Mouse (Mus musculus): ENCODE measurements at regions not wholly inside any gene's neighbourhood (a gene's known extent, or its start where the extent isn't known, plus 50 kb on each side); places are given as distances from the start of the nearest gene placed in this dataset.

DNA sequence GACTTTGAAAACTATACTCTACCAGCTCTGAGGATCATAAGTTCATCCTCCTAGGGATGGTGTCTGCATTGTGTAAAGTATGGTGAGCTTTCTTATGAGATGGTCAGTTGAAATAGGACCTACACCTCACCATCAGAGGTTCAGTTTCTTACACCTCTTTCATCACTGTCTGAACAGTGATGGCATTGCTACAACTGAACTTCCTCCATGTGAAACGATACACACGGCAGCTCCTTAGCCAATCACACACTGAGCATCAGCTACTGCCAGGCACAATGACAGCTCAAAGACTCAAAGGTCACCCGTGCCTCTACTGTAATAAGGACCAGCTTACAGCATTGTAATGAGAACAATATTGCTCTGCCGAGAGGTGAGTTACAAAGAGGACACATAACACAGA, 145.0 kb downstream of the Tm2d1 start:
- Histone ChIP-seq H3K9ac (ENCODE audit: low read length) (no peak overlapping the region), H3K4me2 (ENCODE audit: low read length) (no peak overlapping the region), H3K27ac (ENCODE audit: low read depth) (no peak overlapping the region), H3K4me1 (replicated peaks; ENCODE audit: control insufficient read depth, insufficient read depth, low read length) (peaks cover 1% of the 10 kb centered on the region; the same call in 1 of the 2 replicates), H3K36me3 (ENCODE audit: control insufficient read depth, insufficient read depth, low read length) (no peaks in the 10 kb centered on the region), H3K27me3 (replicated peaks; ENCODE audit: control insufficient read depth, insufficient read depth, low read length) (no peaks in the 10 kb centered on the region), H3K4me3 (ENCODE audit: low read depth, low read length) (no peak overlapping the region), H3K9me3 (ENCODE audit: control insufficient read depth, low read length) (no peaks in the 10 kb centered on the region)
- 87% methylated on average over 4 of the region's 4 CpGs for WGBS
- DNase-seq (ENCODE audit: low spot score) (no peak), ATAC-seq (replicated peaks; ENCODE audit: low FRiP score, low TSS enrichment, low read depth) (no peak)

DNA sequence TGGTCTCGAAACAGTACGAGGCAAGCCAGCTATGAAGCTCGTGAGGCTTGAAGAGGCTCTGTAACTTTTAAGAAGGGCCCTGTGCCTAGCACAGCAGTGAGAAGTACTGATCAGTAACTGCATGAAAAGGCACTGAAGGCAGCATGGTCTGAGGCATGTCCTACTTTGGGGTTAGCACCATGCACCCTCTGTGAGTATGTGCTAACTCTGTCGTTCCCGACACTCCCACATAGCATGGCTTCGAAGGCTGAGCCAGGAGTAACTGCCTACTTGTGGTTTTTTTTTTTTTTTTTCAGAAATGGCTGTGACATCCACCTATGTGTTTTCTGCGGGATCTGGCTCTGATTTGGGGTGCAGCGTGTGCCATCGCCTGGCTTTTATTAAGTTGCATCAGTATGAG, 145.6 kb downstream of the Tm2d1 start:
- 90% methylated on average over 9 of the region's 9 CpGs for WGBS
- no peak overlapping the region for H3K4me3 ChIP-seq (ENCODE audit: low read depth, low read length)
- no peaks in the 10 kb centered on the region for H3K27me3 ChIP-seq (replicated peaks; ENCODE audit: control insufficient read depth, insufficient read depth, low read length)
- H3K9ac ChIP-seq (ENCODE audit: low read length): no peak overlapping the region
- ATAC-seq (replicated peaks; ENCODE audit: low FRiP score, low TSS enrichment, low read depth) (no peak), DNase-seq (ENCODE audit: low spot score) (no peak)
- no peaks in the 10 kb centered on the region for H3K4me1 ChIP-seq (replicated peaks; ENCODE audit: control insufficient read depth, insufficient read depth, low read length)
- H3K4me2 ChIP-seq (ENCODE audit: low read length): no peak overlapping the region
- no peaks in the 10 kb centered on the region for H3K9me3 ChIP-seq (ENCODE audit: control insufficient read depth, low read length)
- H3K27ac ChIP-seq (ENCODE audit: low read depth): no peak overlapping the region
- no peaks in the 10 kb centered on the region for H3K36me3 ChIP-seq (ENCODE audit: control insufficient read depth, insufficient read depth, low read length)

DNA sequence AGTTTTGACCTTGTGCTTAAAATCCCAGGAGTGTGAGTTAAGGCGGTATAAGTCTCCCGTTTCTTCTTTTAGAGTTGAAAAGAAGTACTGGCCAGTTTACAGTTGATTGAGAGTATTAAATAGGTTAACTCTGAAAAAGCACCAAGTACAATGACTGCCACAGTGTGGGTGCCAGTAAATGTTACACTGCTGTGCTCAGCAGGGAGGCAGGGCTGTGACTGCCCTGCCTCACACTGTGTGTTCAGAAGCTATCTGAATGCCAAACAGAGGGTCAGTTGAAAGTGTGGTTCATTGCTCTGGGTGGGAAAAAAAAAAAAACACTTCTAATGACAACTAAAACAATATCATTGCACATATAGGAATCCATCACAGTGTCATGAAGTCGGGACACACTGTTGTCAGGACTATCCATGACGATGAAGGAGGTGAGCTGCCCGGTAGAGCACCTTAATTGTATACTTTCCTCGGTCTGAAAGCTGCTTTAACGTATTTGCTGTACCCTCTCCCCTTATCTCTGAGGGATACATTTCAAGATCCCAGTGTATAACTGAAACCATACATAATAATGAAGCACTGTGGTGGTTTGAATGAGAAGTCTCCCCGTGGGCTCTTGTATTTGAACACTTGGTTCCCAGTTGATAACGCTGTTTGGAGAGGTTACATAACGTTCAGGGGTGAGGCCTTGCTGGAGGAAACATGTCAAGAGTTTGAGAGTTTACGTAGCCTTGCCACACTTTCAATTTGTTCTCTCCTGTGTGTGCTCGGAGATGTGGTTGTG, 146.9 kb downstream of the Tm2d1 start:
- H3K36me3 ChIP-seq (ENCODE audit: control insufficient read depth, insufficient read depth, low read length): no peaks in the 10 kb centered on the region
- no peak overlapping the region for H3K9ac ChIP-seq (ENCODE audit: low read length)
- no peaks in the 10 kb centered on the region for H3K27me3 ChIP-seq (replicated peaks; ENCODE audit: control insufficient read depth, insufficient read depth, low read length)
- 62% methylated on average over 12 of the region's 12 CpGs for WGBS
- no peak for DNase-seq (ENCODE audit: low spot score)
- H3K27ac ChIP-seq (ENCODE audit: low read depth): no peak overlapping the region
- H3K4me1 ChIP-seq (replicated peaks; ENCODE audit: control insufficient read depth, insufficient read depth, low read length): no peaks in the 10 kb centered on the region
- no peak overlapping the region for H3K4me3 ChIP-seq (ENCODE audit: low read depth, low read length)
- no peak overlapping the region for H3K4me2 ChIP-seq (ENCODE audit: low read length)
- no peak for ATAC-seq (replicated peaks; ENCODE audit: low FRiP score, low TSS enrichment, low read depth)
- H3K9me3 ChIP-seq (ENCODE audit: control insufficient read depth, low read length): no peaks in the 10 kb centered on the region

DNA sequence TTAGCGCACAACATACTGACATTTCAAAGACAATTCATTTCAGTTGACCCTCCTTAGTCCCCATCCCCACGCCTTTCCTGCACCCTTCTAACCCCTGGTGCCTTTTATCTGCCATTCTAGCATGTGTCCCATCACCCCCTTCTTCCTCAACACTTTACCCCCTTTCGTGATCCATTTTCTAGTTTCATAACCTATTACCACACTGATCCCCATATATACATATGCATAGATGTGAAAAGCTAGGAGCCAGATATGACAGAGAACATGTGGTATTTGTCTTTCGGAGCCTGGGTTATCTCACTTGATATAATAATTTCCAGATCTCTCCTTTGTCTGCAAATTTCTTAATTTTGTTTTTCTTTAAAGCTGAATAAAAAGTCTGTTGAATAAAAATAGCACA, 154.9 kb downstream of the Tm2d1 start:
- Histone ChIP-seq H3K36me3 (ENCODE audit: control insufficient read depth, insufficient read depth, low read length) (no peaks in the 10 kb centered on the region), H3K4me1 (replicated peaks; ENCODE audit: control insufficient read depth, insufficient read depth, low read length) (no peaks in the 10 kb centered on the region), H3K4me3 (ENCODE audit: low read depth, low read length) (no peak overlapping the region), H3K27ac (ENCODE audit: low read depth) (no peak overlapping the region), H3K9me3 (ENCODE audit: control insufficient read depth, low read length) (no peaks in the 10 kb centered on the region), H3K27me3 (replicated peaks; ENCODE audit: control insufficient read depth, insufficient read depth, low read length) (no peaks in the 10 kb centered on the region), H3K4me2 (ENCODE audit: low read length) (no peak overlapping the region), H3K9ac (ENCODE audit: low read length) (no peak overlapping the region)
- ATAC-seq (replicated peaks; ENCODE audit: low FRiP score, low TSS enrichment, low read depth) (no peak), DNase-seq (ENCODE audit: low spot score) (no peak)
- 87% methylated on average over 4 of the region's 4 CpGs for WGBS

DNA sequence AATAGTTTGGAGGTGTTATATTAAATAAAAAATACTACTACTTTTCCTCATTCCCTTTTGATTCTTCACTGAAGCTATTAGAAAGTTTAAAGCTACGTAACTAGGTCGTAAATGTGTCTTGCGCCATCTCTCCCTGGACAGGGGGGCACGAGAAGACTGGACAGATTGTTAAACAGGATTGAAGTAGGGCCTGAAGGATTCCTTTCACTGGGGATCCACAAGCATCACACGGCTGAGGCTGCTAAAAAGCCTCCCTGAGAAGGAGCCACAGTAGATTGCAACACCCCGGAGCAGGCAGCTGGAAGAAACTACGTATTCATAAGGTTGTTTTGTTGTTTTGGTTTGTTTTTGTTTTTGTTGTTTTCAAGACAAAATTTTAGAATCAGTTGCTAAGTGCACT, 158.7 kb downstream of the Tm2d1 start:
- H3K27ac ChIP-seq (ENCODE audit: low read depth): no peak overlapping the region
- ATAC-seq (replicated peaks; ENCODE audit: low FRiP score, low TSS enrichment, low read depth) (no peak), DNase-seq (ENCODE audit: low spot score) (no peak)
- no peak overlapping the region for H3K4me2 ChIP-seq (ENCODE audit: low read length)
- WGBS: 62% methylated on average over 7 of the region's 7 CpGs
- H3K27me3 ChIP-seq (replicated peaks; ENCODE audit: control insufficient read depth, insufficient read depth, low read length): no peaks in the 10 kb centered on the region
- no peaks in the 10 kb centered on the region for H3K4me1 ChIP-seq (replicated peaks; ENCODE audit: control insufficient read depth, insufficient read depth, low read length)
- no peak overlapping the region for H3K9ac ChIP-seq (ENCODE audit: low read length)
- H3K36me3 ChIP-seq (ENCODE audit: control insufficient read depth, insufficient read depth, low read length): no peaks in the 10 kb centered on the region
- no peak overlapping the region for H3K4me3 ChIP-seq (ENCODE audit: low read depth, low read length)
- H3K9me3 ChIP-seq (ENCODE audit: control insufficient read depth, low read length): no peaks in the 10 kb centered on the region

DNA sequence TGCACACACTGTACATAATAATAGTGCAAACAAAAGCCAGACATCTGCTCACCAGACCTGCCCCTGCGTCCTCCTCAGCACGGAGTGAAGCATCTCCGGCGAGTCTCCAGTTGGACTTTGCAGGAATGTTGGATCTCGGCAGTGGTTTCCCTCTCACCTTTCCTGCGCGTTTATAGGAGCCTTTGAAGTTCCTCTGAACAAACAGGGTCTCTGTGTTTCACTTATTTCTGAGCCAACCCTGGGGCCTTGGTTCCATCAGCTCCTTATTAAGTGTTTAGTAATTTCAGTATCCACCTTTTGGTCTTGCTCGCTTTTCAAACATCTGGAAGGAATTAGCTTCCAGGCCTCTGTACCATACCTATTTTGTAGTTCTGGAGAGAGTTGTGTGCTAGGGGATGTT, 159.7 kb downstream of the Tm2d1 start:
- 50% methylated on average over 8 of the region's 8 CpGs for WGBS

DNA sequence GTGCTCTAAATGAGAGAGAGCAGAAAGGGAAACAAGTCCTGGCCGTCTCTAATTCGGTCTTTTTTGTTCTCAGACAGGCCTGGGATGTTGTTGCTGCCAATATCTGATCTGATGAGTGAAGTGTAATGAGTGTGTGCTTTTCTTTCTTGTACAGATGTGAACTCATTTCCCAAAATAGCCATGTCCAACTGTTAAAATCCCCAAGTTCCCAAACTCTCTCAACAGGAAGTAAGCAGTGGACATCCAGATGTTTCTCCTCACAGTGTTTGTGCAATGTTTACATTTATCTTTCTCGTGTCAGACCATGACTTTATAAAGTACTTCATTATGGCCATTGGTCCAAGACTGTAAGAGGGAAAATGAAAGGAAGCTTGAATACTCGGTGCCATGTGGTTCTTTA, 161.5 kb downstream of the Tm2d1 start:
- no peaks in the 10 kb centered on the region for H3K27me3 ChIP-seq (replicated peaks; ENCODE audit: control insufficient read depth, insufficient read depth, low read length)
- ATAC-seq (replicated peaks; ENCODE audit: low FRiP score, low TSS enrichment, low read depth) (no peak), DNase-seq (ENCODE audit: low spot score) (no peak)
- 52% methylated on average over 4 of the region's 4 CpGs for WGBS
- H3K4me1 ChIP-seq (replicated peaks; ENCODE audit: control insufficient read depth, insufficient read depth, low read length): no peaks in the 10 kb centered on the region
- no peaks in the 10 kb centered on the region for H3K9me3 ChIP-seq (ENCODE audit: control insufficient read depth, low read length)
- no peak overlapping the region for H3K27ac ChIP-seq (ENCODE audit: low read depth)
- no peak overlapping the region for H3K4me3 ChIP-seq (ENCODE audit: low read depth, low read length)
- no peak overlapping the region for H3K9ac ChIP-seq (ENCODE audit: low read length)
- no peak overlapping the region for H3K4me2 ChIP-seq (ENCODE audit: low read length)
- no peaks in the 10 kb centered on the region for H3K36me3 ChIP-seq (ENCODE audit: control insufficient read depth, insufficient read depth, low read length)

More for the DNA sequence above, 159.7 kb downstream of the Tm2d1 start:
- H3K4me1 ChIP-seq (replicated peaks; ENCODE audit: control insufficient read depth, insufficient read depth, low read length): no peaks in the 10 kb centered on the region
- ATAC-seq (replicated peaks; ENCODE audit: low FRiP score, low TSS enrichment, low read depth): no peak
- H3K36me3 ChIP-seq (ENCODE audit: control insufficient read depth, insufficient read depth, low read length): no peaks in the 10 kb centered on the region
- DNase-seq (ENCODE audit: low spot score): no peak
- H3K27me3 ChIP-seq (replicated peaks; ENCODE audit: control insufficient read depth, insufficient read depth, low read length): no peaks in the 10 kb centered on the region
- H3K27ac ChIP-seq (ENCODE audit: low read depth): no peak overlapping the region
- no peak overlapping the region for H3K4me2 ChIP-seq (ENCODE audit: low read length)
- no peaks in the 10 kb centered on the region for H3K9me3 ChIP-seq (ENCODE audit: control insufficient read depth, low read length)
- H3K9ac ChIP-seq (ENCODE audit: low read length): no peak overlapping the region
- no peak overlapping the region for H3K4me3 ChIP-seq (ENCODE audit: low read depth, low read length)

DNA sequence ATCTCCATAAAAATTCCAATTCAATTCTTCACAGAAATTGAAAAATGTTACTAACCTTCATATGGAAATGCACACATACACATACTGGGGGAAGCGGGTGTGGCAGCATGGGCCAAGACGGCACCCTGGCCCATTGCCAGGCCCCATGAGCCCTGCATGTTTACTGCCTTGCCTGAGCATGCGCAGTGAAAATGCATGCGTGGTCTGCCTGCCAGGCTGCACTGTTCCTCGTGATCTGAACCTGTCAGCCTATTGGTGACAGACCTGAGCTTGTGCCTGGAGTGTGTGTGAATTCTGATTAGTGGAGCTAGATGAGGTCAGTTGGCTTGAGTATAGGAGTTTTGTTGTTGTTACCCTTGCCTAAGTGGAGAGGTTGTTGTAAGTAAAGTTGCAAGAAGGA, 167.9 kb downstream of the Tm2d1 start:
- H3K9me3 ChIP-seq (ENCODE audit: control insufficient read depth, low read length): no peaks in the 10 kb centered on the region
- no peaks in the 10 kb centered on the region for H3K27me3 ChIP-seq (replicated peaks; ENCODE audit: control insufficient read depth, insufficient read depth, low read length)
- H3K4me1 ChIP-seq (replicated peaks; ENCODE audit: control insufficient read depth, insufficient read depth, low read length): no peaks in the 10 kb centered on the region
- DNase-seq (ENCODE audit: low spot score): no peak
- no peak overlapping the region for H3K9ac ChIP-seq (ENCODE audit: low read length)
- WGBS: 86% methylated on average over 5 of the region's 5 CpGs
- H3K27ac ChIP-seq (ENCODE audit: low read depth): no peak overlapping the region
- no peaks in the 10 kb centered on the region for H3K36me3 ChIP-seq (ENCODE audit: control insufficient read depth, insufficient read depth, low read length)
- no peak overlapping the region for H3K4me2 ChIP-seq (ENCODE audit: low read length)
- H3K4me3 ChIP-seq (ENCODE audit: low read depth, low read length): no peak overlapping the region
- no peak for ATAC-seq (replicated peaks; ENCODE audit: low FRiP score, low TSS enrichment, low read depth)

DNA sequence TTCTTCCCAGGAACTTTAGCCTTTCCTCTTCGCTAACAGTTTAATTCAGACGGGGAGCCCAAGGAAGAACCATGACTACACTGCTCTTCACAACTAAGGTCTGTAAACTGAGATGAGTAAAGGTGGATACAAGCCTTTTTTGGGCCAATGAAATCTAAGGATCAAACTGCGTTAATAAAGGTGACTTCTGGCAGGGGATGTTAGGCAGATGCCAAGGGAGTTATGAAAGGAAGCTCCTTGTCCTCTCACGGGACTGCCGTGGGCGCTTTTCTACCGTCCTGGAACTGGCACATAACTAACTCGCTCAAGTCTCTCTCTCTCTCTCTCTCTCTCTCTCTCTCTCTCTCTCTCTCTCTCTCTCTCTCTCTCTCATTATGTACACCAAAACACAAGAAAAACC, 175.7 kb downstream of the Tm2d1 start:
- WGBS: 87% methylated on average over 8 of the region's 8 CpGs
- DNase-seq (ENCODE audit: low spot score) (no peak), ATAC-seq (replicated peaks; ENCODE audit: low FRiP score, low TSS enrichment, low read depth) (no peak)
- Histone ChIP-seq H3K27ac (ENCODE audit: low read depth) (no peak overlapping the region), H3K9ac (ENCODE audit: low read length) (no peak overlapping the region), H3K36me3 (ENCODE audit: control insufficient read depth, insufficient read depth, low read length) (no peaks in the 10 kb centered on the region), H3K4me2 (ENCODE audit: low read length) (no peak overlapping the region), H3K4me1 (replicated peaks; ENCODE audit: control insufficient read depth, insufficient read depth, low read length) (no peaks in the 10 kb centered on the region), H3K9me3 (ENCODE audit: control insufficient read depth, low read length) (no peaks in the 10 kb centered on the region), H3K4me3 (ENCODE audit: low read depth, low read length) (no peak overlapping the region), H3K27me3 (replicated peaks; ENCODE audit: control insufficient read depth, insufficient read depth, low read length) (no peaks in the 10 kb centered on the region)
